Mouse (Mus musculus) bone marrow, adult 2 months (tissue): ENCODE results near the gene Zfp988.
"Not testable (repeated sequence)": the region's sequence is repeated elsewhere in the genome, so short reads cannot be mapped to it uniquely, and the experiment has no call there.

Experiments
- CTCF ChIP-seq: fragments of 200-500 bp; IDR thresholded peaks from 2 replicates; pipeline ENCODE4 v1.5.1; 2011; ENCODE audit warnings: low read length, control low read depth; ENCODE audit not compliant: control insufficient read depth, insufficient read depth
- POLR2A ChIP-seq: fragments of 200-500 bp; IDR thresholded peaks from 2 replicates; pipeline ENCODE4 v1.6.1; 2011; ENCODE audit warnings: low read depth, mild to moderate bottlenecking, control low read depth, low read length, borderline replicate concordance; ENCODE audit not compliant: control insufficient read depth

- TF ChIP-seq CTCF, POLR2A: not testable (repeated sequence)
Observed at GRCm38 (mm10) chr4:147270026-147270425, 35.4 kb upstream of the Zfp988 start.
